Mouse (Mus musculus) layer of hippocampus, adult 11-12 months (tissue): ENCODE measurements around the gene Tlk1.

Experiments
- DNase-seq: peaks from one replicate; pipeline ENCODE4 v3.0.0; 2022; ENCODE audit warnings: low spot score

Tlk1 gene

DNA sequence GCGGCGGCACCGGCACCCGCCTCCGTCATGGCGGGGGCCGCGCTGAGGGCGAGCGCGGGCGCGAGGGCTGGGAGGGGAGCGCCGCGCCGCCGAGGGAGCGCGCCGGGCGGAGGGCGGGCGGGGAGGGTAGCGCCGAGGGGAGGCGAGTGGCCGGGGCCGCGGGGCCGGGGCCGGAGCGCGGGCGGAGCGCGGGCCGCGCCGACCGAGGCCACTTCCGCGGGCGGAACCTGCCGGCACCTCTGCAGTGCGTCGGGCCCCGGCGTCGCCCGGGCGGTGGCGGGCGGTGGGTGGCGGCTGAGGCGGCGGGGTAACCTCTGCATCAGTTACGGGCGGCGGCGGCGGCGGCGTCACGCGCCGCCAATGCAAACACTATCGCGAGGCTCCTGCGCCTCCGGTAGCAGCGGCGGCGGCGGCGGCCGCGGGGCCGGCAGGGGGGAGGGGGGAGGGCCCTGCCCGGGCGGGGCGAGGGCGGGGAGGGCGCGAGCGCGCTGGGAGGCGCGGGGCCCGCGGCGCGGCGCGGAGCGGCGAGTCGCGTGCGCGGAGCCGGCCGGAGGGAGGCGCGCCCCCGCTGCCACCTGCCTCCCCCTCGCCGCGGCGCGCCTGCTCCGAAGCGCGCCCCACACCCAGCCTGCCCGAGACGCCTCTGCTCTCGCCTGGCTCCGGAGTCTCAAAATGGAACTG, at the start of gene Tlk1:
Gene Tlk1 (minus strand): TSS at position 358 of the 681 bp plus-strand sequence.
- peak; percentile 59 for DNase-seq

DNA sequence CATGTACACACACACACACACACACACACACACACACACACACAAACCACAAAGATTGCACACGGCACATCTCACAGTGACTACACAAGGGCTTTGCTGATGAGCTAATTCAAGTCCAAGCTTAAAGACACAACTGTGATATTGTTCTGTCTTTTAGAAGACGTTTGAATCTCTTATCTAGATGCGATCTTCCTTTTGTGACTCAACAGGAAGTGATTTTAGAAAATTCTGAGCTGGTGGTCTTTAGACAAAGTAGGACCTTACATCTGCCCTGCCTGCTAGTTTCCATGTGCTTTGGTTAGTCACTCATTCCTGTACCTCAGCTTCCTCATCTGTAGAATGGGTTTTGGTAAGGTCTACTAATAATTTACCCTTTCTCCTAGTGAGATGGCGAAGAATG, 49.6 kb upstream of the Tlk1 start:
- DNase-seq: no peak

DNA sequence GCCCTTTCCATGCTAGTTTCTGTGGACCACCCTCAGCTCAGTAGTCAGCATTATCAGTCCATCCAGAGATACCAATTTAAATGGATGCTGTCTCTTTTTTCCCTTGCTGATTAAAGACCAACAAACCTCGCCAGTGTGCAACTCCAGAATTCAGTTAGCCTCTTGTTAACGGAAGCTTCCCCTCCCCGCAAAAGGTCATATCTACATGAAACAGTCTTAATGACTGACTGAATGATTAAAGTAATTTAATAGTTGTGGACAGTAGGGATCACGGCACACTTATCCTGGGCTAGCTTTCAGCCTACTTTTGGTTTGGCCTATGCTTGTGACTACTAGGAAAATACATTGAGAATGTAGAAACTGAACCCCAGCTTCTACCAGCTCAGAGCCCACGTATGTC, 47.6 kb upstream of the Tlk1 start:
- DNase-seq: no peak

DNA sequence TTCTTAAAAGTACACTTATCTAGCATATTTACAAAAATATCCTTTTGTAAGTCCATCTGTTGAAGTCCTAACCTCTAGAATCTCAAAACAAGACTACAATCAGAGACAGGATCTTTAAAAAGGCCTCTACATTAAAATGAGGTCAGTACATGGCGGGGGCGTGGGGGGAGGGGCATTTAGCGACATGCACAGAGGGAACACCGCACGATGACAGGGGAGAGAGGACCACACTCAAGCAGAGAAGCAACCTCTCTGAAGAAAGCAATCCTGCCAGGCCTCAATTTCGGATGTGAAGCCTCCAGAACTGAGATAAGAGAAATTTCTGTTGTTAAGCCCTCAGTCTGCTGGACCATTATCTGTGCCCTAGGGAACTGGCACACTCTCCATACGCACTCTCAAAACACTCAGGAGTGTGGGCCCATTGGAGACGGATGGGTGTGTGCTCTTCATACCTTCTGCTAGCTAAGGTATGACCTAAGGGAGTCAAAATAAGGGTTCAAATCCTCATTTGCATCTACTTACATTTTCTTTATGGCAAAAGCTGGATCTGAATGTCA, 46.0 kb upstream of the Tlk1 start:
- DNase-seq: no peak

DNA sequence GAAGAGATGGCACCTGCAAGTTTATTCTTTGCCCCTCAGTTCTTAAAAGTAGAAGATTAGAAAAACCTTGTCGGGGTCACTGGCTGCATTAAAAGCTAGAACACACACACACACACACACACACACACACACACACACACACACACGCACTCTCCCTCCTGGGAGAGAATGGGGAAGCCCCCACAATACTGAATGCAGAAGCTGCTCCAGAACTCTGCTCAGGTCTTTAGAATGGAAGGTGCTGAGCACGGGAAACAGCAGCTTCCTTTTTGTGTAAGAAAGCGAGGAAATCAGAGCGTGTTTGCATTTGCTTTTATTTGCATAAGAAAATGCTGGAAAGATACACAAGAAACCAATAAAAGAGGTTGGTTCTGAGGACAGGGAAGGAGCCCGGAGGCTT, 45.3 kb upstream of the Tlk1 start:
- no peak for DNase-seq

DNA sequence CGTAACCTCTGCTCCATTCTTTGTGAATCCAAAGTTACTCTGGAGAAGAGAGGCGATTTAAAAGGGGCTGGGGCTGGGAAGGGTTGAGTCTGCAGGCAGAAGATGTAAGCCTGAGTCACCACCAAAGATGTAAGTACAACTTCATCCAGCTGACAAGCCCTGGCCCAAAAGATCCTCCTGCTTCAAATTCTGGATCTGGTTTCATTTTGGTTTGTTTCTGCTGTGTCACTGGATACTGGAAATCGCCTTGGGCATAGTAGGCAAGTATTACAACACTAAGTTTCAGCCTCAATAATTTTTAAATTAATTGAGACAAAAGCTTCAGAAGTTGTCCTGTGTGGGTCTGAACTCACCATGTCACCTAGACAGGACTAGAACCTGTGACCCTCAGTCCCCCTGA, 43.6 kb upstream of the Tlk1 start:
- DNase-seq: no peak

DNA sequence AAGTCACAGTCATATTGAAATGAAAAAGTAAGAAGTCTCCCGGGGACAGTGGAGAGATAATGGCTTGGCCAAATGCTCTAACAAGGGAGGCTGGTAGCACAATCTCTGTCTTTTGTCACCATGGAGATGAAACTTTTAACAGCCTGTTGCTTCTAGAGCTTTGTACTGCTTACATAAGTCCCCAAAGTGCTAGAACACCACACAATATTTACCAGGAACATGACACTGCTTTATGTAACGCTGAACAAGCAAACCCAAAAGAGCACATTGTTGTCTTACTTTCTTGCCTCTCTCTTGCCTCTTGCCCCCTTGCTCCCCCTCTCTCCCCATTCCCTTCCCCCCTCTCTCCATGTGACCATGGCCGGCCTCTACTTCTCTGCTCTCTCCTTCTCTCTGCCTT, 41.7 kb upstream of the Tlk1 start:
- no peak for DNase-seq

DNA sequence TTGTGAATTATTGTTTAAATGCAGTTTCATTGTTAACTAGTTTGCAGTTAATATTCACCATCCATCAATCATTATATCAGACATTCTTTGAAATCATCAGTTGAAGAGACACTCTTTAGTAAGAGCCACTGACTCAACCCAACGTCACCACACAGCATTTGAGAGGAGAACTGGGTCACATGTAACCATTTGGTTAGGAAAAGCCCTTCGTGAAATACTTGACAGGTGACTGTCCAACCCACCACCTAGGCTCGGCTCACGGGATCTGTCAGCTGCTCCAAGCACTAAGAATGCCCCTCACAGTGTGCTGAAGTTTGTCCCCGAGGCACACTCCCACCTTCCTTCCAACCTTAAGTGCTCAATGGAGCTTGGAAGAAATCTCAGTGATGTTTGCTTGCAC, 37.4 kb upstream of the Tlk1 start:
- no peak for DNase-seq

DNA sequence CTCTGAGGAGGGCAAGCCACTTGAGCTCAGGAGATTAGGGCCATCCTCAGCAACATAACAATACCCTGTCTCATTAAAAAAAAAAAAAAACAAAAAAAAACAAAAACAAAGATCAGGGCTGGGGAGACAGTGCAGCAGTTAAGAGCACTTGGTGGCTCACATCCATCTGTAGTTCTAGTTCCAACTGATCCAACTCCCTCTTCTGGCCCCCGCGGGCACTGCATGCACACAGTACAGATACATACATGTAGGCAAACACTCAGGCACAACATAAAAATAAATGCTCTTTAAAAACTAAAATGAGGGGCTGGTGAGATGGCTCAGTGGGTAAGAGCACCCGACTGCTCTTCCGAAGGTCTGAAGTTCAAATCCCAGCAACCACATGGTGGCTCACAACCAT, 34.2 kb upstream of the Tlk1 start:
- no peak for DNase-seq

DNA sequence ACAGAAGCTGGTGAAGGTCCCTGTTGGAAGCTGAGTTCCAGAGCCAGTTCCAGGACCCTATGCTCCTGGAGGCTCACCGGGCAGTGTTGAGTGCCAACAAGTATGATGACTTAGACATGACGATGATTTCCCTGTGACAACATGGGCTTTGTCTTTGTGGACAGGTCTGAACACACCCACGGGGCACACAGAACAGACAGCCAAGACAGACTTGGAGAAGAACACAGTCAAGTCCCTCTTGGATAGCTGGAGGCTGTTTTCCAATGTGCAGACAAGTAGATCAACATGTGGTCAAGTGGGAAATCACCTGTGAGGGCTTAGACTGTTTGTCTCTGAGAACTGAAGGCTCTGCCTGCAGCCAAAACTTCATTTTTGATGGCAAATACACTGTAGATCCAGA, 31.4 kb upstream of the Tlk1 start:
- DNase-seq: no peak

DNA sequence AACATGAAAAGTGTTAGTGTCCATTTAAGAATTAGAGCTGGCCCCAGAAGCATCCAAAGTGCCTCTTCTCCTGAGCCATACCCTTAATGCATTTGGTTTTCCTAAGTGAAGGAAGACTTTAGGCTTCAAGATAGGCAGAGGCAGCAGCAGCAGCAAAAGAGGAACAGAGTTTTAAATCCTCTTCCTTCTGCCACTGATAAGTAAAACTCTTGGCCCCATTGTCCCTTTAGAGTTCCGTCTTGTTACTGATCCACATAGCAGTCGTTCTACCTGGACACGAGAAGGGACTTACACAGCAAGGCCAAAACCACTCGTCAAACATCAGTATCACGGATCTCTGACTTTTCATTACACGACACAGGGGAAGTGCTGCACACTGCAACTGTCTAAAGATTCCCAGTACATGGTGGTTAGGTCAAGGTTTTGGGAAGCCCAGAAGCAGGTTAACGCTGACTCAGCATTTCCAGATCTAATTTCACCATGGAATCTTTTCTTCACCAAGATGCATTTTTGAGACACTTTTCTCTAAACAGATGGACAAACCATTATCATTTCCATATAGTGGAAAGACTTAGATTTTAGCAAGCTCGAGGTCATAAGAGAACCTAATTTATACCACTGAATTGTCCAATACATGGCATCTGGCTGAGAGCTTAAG, 28.8 kb upstream of the Tlk1 start:
- DNase-seq: no peak

DNA sequence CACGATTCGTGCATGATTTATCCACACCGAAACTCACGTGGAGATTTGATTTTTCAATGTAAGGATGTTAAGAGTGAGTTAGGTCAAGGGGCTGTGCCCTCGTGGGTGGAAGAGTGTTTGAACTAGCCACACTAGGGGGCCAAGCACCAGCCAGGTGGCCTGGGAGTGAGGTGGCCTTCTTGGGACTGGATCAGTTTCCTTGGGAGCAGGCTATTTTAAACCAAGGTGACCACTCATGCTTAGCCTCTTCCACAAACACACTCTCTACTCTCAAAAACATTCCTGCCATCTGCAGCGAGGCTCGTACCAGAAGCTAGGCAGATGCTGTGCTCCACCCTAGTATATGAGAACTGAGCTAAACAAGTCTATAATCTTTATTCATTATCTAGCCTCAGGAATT, 27.8 kb upstream of the Tlk1 start:
- DNase-seq: no peak

DNA sequence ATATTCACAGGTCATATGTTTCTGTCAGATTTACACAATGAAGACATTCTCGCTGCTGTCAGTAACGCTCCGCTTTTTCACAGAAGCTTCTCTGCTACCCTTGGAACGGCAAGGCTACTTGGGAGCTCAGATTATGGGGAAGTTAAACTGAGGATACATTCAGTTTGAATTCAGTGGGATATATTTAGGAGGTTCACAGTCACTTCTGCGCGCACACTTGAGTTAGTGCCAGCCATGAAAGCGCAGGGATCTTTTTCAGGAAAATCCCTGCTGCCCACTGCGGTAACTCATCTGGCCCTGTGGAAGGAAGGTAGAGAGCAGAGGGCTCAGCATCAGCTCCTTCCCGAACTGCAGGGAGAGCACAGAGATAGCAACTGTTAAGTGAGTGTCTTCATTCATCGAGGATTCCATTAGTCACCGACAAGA, 27.3 kb upstream of the Tlk1 start:
- peak; percentile 26 for DNase-seq

DNA sequence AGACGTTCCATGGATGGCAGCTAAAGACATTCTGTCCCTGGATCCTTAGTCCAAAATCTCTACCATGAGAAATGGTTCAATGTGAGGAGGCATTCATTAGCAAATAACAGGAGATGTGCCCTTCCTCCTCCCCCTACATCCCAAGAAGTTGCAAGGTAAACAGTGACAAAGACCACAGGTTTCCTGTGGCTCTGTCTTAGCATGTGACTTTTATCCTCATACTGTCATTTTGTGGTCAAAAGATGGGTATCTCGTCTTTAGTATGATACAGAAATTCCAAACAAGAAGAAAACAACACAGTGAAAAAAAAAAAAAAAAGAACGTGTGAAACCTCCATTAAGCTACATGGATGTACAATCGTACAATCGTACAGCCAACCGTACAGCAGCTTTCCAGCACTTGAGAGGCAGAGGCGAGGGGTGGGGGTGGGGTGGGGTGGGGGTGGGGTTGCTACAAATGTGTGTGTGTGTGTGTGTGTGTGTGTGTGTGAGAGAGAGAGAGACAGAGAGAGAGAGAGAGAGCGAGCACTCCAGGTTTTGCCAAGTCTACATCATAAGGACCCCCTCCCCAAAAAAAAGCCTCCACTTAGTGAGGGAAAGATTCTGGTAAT, 26.8 kb upstream of the Tlk1 start:
- no peak for DNase-seq

DNA sequence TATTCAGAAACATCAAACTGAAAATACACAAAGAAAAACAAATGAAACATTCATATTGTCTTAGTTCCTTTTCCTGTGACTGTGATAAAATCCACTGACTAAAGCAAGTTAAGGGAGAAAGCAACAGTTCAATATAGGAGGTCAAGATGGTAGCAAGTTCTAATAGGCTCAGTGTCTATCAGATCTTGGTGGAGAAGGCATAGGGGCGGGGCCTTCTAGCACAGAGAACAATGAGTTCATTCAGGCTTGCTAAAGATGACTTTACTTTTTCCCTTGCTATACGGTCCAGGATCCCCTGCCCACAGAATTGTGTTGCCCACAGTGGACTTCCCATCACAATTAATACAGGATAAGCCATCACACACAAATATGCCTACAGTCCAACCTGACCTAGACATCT, 20.3 kb upstream of the Tlk1 start:
- no peak for DNase-seq

DNA sequence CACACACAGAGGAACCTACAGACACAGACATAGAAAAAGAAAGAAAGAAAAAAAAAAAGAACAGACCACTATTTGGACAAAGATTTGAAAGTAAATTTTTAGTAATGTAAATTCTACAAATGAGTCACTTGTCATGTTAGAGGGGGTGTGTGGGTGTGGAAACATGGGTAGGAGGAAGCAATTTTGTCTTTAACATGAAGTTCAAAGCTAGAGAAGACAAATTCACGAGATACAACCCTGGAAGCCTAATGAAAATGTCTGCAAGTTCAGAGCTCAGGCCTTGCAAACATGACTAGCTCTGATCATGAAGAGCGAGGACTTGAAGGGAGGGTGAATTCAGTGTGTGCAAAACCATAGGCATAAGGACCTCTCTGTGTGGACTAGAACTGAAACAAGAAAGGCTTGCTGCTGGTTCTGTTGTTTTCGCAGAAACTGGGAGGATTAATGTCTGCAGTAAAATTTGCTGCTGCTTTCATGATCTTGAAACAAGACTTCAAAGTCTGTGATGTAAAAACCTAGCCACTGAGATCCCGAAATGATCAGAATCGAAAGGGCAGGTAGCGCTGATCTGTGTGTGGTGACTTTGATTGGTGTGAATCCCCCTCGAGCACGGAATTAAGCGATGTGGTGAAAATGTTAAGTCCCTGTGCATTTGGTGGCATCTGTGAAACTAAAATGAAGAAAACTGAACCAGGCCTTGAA, 19.3 kb upstream of the Tlk1 start:
- DNase-seq: no peak

DNA sequence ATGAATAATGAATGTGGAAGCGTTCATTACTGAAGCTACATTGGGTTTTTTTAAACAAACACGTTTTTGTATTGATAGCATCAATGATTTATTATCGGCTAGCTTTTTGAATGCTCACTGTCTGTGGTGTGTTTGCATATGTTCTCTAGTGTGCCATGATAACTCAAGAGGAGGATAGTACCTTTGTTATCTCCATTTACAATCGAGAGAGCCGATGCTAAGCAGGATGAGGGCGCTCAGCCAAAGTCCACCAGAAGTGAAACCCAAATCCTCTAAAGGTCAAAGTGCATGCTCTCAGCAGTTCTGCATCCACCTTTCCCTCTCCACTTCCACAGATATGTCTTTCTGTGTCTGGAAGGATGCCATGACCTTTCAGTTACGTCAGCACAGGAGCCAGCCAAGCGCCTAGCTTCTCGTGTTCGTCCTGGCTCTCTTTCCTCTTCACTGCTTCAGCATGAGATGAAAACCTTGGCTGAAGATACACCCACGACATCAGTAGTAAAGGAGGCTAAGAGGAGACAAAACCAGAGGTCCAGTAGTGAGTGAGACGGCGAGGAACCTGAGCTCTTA, 16.6 kb upstream of the Tlk1 start:
- no peak for DNase-seq

DNA sequence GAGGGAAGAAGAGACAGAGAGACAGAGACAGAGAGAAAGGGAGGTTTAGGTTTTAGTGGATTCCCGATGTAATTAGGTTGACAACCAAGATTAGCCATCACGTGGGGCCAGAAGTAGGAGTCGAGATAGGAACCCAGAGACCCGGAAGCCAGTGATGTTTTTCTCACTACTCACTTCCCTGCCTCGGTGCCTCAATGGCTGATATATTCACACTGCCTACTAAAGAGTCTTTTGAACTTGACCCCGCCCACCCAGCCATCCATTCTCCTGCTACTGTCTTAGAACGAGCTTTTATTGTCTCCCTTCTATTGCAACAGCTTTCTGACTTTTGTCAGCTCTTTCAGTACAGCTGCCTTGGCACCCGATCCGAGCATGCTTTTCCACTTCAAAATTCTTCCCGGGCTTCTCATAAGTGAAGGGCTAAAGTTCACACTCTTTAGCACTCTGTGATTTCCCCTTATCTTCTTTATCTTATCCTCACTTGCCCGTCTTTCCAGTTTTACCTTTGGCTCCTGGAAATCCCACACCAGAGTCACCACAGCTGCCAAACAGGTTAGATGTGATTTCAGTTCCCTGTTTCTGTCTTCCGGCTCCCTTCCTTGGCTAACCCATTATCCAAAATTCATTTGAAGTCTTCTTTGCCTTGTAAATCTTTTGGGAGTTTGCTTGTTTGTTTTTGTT, 13.1 kb upstream of the Tlk1 start:
- no peak for DNase-seq

DNA sequence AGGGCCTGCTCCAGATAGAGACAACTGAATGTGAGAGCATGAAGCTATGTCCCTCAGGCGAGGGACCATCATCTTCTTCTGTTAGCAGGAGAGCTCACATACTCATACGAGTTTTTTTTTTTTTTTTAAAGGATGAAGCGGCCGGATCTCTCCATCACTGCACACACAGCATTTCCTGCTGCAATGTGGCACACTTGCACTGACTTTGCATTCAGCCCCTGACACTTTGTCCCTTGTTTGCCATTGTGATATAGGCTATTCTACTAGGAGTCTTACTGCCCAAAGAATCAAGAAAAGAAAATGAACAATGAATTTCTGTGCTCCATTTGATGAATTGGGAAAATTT, 10.8 kb upstream of the Tlk1 start:
- no peak for DNase-seq

DNA sequence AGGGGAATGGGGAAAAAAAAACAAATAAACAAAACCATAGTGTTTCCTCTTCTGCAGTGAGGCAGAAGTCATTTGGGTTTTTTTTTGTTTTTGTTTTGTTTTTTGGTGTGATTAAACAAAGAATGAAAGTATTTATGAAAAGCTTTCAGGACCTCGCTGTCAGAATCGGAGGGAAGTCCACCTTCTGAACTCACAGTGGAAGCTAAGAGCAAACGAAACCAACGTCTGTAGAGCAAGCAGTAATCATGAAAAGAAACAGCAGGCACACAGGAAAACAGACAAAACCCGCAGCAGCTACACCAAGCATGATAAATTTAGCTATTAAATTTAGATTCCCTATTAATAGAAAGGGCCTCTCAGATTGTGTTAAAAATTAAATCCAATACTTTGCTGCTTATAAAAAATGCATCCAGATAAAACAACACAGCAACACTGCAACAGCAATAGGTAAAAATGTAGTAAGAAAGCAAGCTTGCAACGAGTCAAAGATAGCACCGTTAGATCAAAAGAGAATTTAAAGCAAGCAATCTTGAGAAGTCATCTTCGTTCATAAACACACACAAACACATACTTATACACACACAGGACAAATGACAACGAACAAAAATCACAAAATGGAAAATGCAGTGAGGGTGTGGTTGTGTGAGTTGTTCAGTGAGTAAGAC, 10.2 kb upstream of the Tlk1 start:
- no peak for DNase-seq

DNA sequence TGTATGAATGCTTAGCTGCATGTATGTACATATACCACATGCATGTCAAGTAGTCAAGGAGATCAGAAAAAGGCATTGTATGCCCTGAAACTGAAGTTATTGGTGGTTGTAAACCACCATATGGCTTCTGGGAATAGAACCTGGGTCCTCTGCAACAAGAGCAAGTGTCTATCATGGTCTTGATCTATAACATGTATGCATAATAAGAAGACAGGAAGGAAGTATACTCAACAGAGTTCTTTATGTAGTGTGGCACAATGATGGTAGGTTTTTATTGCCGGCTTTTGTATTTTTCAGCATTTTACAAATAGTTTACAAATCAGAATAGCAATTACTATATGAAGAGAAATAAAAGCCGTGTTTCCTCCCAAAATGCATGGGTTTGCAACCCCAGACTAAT, 9.7 kb upstream of the Tlk1 start:
- no peak for DNase-seq
